Mouse (Mus musculus): ENCODE measurements at regions not wholly inside any gene's neighbourhood (a gene's known extent, or its start where the extent isn't known, plus 50 kb on each side); places are given as distances from the start of the nearest gene placed in this dataset.

- no peak for DNase-seq
Measured at GRCm38 (mm10) chr17:82016391-82016790, 278.2 kb upstream of the Slc8a1 start.

- peak; percentile 2 for DNase-seq
Measured at GRCm38 (mm10) chr17:81994431-81994830, 256.3 kb upstream of the Slc8a1 start.

All from adrenal gland, postnatal 10 days (tissue).